Mouse (Mus musculus) liver, embryonic 14.5 days (tissue): Measurements from ENCODE around the gene Itsn2. TPM values are rescaled to one million over a fixed set of nuclear protein-coding genes. Genes with fewer than 3 reads are reported as not detected.

Experiments used
- ATAC-seq: fragments of 200-750 bp; cut with Nextera tagmentation; 2 replicates; pipeline ENCODE4 v1.8.0; 2017; ENCODE audit warnings: moderate number of reproducible peaks, mild to moderate bottlenecking, moderate library complexity; ENCODE audit not compliant: insufficient read depth
- DNase-seq, 3 experiments: peaks; one replicate each; pipeline ENCODE4 v3.0.0-alpha.2; 2012 to 2013; ENCODE audit warnings: low read depth in 3 of 3, low spot score in 3 of 3
- H3K27ac ChIP-seq: fragments of 300-500 bp; sonication (generic); 2 replicates; pipeline ENCODE4 v1.5.1; 2014; ENCODE audit warnings: moderate library complexity, mild to moderate bottlenecking, control low read depth, inconsistent platforms
- H3K27me3 ChIP-seq: fragments of 300-500 bp; sonication (generic); 2 replicates; pipeline ENCODE4 v1.6.1; 2014; ENCODE audit warnings: mild to moderate bottlenecking, low read length, moderate library complexity; ENCODE audit not compliant: control insufficient read depth, insufficient read depth
- H3K36me3 ChIP-seq: fragments of 300-500 bp; sonication (generic); replicated peaks from 2 replicates; pipeline ENCODE4 v1.6.1; 2014; ENCODE audit warnings: low read depth; ENCODE audit not compliant: control insufficient read depth, insufficient read depth
- H3K4me1 ChIP-seq, 2 experiments: fragments of 200-500 bp in 1 of 2; fragments of 300-500 bp in 1 of 2; sonication (generic) in 1 of 2; replicated peaks; 2 replicates each; pipeline ENCODE4 v1.6.1; 2012 to 2014; ENCODE audit warnings: antibody characterized with exemption in 1 of 2, inconsistent platforms in 1 of 2, low read length in 1 of 2; ENCODE audit not compliant: control insufficient read depth in 2 of 2, insufficient read depth in 2 of 2
- H3K4me2 ChIP-seq: fragments of 300-500 bp; sonication (generic); 2 replicates; pipeline ENCODE4 v1.6.1; 2014; ENCODE audit warnings: low read depth, mild to moderate bottlenecking, control low read depth, moderate library complexity
- H3K4me3 ChIP-seq, 2 experiments: fragments of 200-500 bp in 1 of 2; fragments of 300-500 bp in 1 of 2; sonication (generic) in 1 of 2; 2 replicates each; pipeline ENCODE4 v1.5.1; 2012 to 2014; ENCODE audit warnings: low read depth in 2 of 2, low read length in 2 of 2, mild to moderate bottlenecking in 2 of 2, control low read depth in 1 of 2, inconsistent platforms in 1 of 2, moderate library complexity in 1 of 2; ENCODE audit not compliant: insufficient read depth in 1 of 2
- H3K9ac ChIP-seq: fragments of 300-500 bp; sonication (generic); replicated peaks from 2 replicates; pipeline ENCODE4 v1.6.1; 2014; ENCODE audit warnings: mild to moderate bottlenecking, control low read depth, moderate library complexity
- H3K9me3 ChIP-seq: fragments of 300-500 bp; sonication (generic); 2 replicates; pipeline ENCODE4 v1.6.1; 2016; ENCODE audit warnings: low read length, mixed read lengths; ENCODE audit not compliant: control insufficient read depth
- CTCF ChIP-seq: IDR thresholded peaks from 2 replicates; pipeline ENCODE4 v1.5.1; 2016; ENCODE audit warnings: antibody characterized with exemption, low read depth, control low read depth
- EP300 ChIP-seq: IDR thresholded peaks from 2 replicates; pipeline ENCODE4 v1.6.1; 2016; ENCODE audit warnings: antibody characterized with exemption, low read depth
- WGBS: fragments of 180-500 bp; shearing (Covaris S2); extraction: QIAGEN DNeasy Blood & Tissue Kit; methylation state at CpG from one replicate; pipeline ENCODE4 v1.1.7; 2014; ENCODE audit not compliant: insufficient replicate concordance; 5-methylcytosine and 5-hydroxymethylcytosine counted together
- polyA plus RNA-seq, 2 experiments: library from polyadenylated mRNA; depleted of rRNA in 1 of 2; stranded (reverse) in 1 of 2; unstranded in 1 of 2; fragments of >200 nt; fragmentation: Nextera tagmentation in 1 of 2; extraction: Ambion mirVana in 1 of 2; gene quantifications; 2 replicates each; pipeline versions ENCODE4 v1.2.1 to v1.2.3; 2012 to 2014

The Itsn2 gene
- polyA plus RNA-seq, 2 experiments = 13.2 to 22.5 TPM

- Histone ChIP-seq H3K9me3 (no peaks in the 10 kb centered on the region), H3K27me3 (no peaks in the 10 kb centered on the region), H3K27ac (no peak overlapping the region), H3K4me1 (no peaks in the 10 kb centered on the region), H3K4me2 (no peak overlapping the region), H3K9ac (no peak overlapping the region), H3K36me3 (no peaks in the 10 kb centered on the region), H3K4me3 (no peak overlapping the region)
- ATAC-seq = no peak
- 74% methylated on average over 3 of the region's 3 CpGs for WGBS
- no peak for DNase-seq
- TF ChIP-seq CTCF (no peak), EP300 (no peak)
These were observed 34.4 kb upstream of the Itsn2 start for GRCm38 (mm10) chr12:4558013-4558412.

- WGBS = 50% methylated on average over 9 of the region's 9 CpGs
- Histone ChIP-seq H3K9me3 (no peaks in the 10 kb centered on the region), H3K27me3 (no peaks in the 10 kb centered on the region), H3K27ac (no peak overlapping the region), H3K4me1 (no peaks in the 10 kb centered on the region), H3K4me3 (no peak overlapping the region), H3K9ac (no peak overlapping the region), H3K4me2 (no peak overlapping the region), H3K36me3 (no peaks in the 10 kb centered on the region)
- TF ChIP-seq CTCF = no peak
- ATAC-seq (no peak), DNase-seq (no peak)
These were observed 33.8 kb upstream of the Itsn2 start for GRCm38 (mm10) chr12:4558475-4559279.

GRCm38 (mm10) chr12:4571864-4572263, 20.6 kb upstream of the Itsn2 start:
- Histone ChIP-seq H3K9ac (no peak overlapping the region), H3K9me3 (no peaks in the 10 kb centered on the region), H3K36me3 (no peaks in the 10 kb centered on the region), H3K4me1 (peaks cover 0 to 2% of the 10 kb centered on the region in 2 experiments; a peak in 1 of 4 replicates), H3K4me3 (no peak overlapping the region), H3K27ac (no peak overlapping the region), H3K4me2 (no peak overlapping the region), H3K27me3 (no peaks in the 10 kb centered on the region)
- 19% methylated on average over 5 of the region's 5 CpGs for WGBS
- ATAC-seq (peak; percentile 65; the same call in 1 of the 2 replicates), DNase-seq (peak; percentile 57 to 59 (median 57))
- TF ChIP-seq EP300 (no peak), CTCF (peak; percentile 80)

GRCm38 (mm10) chr12:4574065-4574464, 18.4 kb upstream of the Itsn2 start:
- no peak overlapping the region for H3K4me2 ChIP-seq
- no peaks in the 10 kb centered on the region for H3K27me3 ChIP-seq
- no peak overlapping the region for H3K4me3 ChIP-seq
- H3K9ac ChIP-seq = no peak overlapping the region
- H3K9me3 ChIP-seq = no peaks in the 10 kb centered on the region
- peaks cover 0 to 2% of the 10 kb centered on the region in 2 experiments; a peak in 1 of 4 replicates for H3K4me1 ChIP-seq
- no peak overlapping the region for H3K27ac ChIP-seq
- no peaks in the 10 kb centered on the region for H3K36me3 ChIP-seq
- 61% methylated on average over 4 of the region's 4 CpGs for WGBS
- ATAC-seq (no peak), DNase-seq (no peak)
- TF ChIP-seq CTCF = no peak
- no peak for TF ChIP-seq EP300

GRCm38 (mm10) chr12:4582326-4582725, 10.1 kb upstream of the Itsn2 start:
- H3K27me3 ChIP-seq = no peaks in the 10 kb centered on the region
- ATAC-seq = no peak
- H3K4me2 ChIP-seq = no peak overlapping the region
- no peak overlapping the region for H3K27ac ChIP-seq
- no peaks in the 10 kb centered on the region for H3K9me3 ChIP-seq
- no peak overlapping the region for H3K9ac ChIP-seq
- TF ChIP-seq EP300 (no peak), CTCF (no peak)
- no peak overlapping the region for H3K4me3 ChIP-seq
- H3K36me3 ChIP-seq = no peaks in the 10 kb centered on the region
- H3K4me1 ChIP-seq = no peaks in the 10 kb centered on the region
- no peak for DNase-seq
